Mouse (Mus musculus) ES-E14 (cell line): Measurements from ENCODE around the gene Acbd7.

Source experiments
- HCFC1 ChIP-seq: IDR thresholded peaks from 2 replicates; pipeline ENCODE4 v1.6.1; 2012; ENCODE audit warnings: low read length, inconsistent platforms, borderline replicate concordance; ENCODE audit not compliant: insufficient read depth
- ZC3H11A ChIP-seq: IDR thresholded peaks from 2 replicates; pipeline ENCODE4 v1.6.1; 2012; ENCODE audit warnings: low read depth, mild to moderate bottlenecking, inconsistent platforms, low read length, borderline replicate concordance
- ZNF384 ChIP-seq: IDR thresholded peaks from 2 replicates; pipeline ENCODE4 v1.6.1; 2012; ENCODE audit warnings: low read depth, low read length, inconsistent platforms

DNA sequence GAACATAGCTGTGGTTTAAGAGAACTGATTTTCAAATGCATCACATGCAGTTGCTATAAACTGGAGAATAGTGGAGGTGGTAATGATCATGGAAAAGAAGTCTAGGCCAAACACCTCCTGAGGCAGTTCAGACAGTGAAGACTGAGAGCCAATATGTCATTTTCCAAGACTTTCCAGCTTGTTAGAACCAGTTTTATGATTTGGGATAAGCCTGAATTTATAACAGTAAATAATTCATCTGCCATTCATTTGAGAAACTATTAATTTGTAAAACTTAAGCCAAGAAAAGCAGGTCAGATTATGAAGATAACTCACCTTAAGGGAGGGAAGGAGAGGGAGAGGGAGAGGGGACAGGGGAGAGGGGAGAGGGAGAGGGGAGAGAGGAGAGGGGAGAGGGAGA, 17.2 kb downstream of the Acbd7 start:
- TF ChIP-seq ZC3H11A (no peak), ZNF384 (no peak), HCFC1 (no peak)
